Mouse (Mus musculus) skeletal muscle tissue, adult 2 months (tissue): ENCODE measurements around the gene Epp13.
A peak's percentile ranks its signal among the peaks of the same experiment; 100 is the strongest.
"Not testable (repeated sequence)": the region's sequence is repeated elsewhere in the genome, so short reads cannot be mapped to it uniquely, and the experiment has no call there.

ENCODE experiments used
- DNase-seq: peaks from one replicate; pipeline ENCODE4 v3.0.0-alpha.2; 2012; ENCODE audit warnings: low read depth, low spot score

Gene Epp13

GRCm38 (mm10) chr7:6252410-6252809 lies at the start of gene Epp13:
TSS of gene Epp13 (plus strand) at chr7:6252710.
- DNase-seq: no peak

DNA sequence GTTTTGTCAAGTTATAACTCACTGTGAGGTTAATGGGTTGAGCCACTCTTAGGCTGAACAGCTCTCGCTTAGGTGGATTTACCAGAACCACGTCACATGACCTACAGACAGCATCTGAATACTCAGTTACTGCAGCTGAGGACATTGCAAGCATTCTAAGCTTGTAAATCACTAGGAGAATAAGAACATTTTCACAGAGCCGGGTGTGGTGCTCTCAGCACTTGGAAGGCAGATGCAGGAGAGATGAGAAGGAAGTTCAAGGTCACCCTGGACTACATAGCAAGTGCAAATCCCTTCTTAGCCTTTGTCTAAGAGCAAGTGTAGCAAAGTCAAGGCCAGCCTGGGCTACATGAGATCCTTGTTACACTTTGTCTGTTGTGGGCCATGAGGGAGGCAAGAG lies 48.3 kb upstream of the Epp13 start:
- DNase-seq: no peak

DNA sequence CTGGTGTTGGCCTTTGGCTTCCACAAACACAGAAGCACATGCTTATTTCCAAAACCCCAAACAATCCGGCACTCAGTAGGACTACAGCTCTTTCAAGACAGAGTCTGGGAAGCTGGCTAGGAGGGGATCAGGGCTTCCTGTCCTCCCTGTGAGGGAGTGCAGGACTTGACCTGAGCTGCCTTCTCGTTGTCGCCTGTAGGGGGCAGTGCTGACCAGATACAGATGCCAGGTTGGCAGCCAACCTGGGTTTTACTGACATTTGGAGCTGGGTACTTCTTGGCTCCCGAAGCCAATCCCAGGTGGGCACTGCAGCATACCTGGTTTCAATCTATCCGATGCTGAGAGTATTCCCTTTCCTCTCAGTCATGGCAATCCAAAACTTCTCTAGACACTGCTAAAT lies 39.4 kb upstream of the Epp13 start:
- no peak for DNase-seq

GRCm38 (mm10) chr7:6214691-6215090 lies 37.8 kb upstream of the Epp13 start:
- not testable (repeated sequence) for DNase-seq

GRCm38 (mm10) chr7:6220147-6220546 lies 32.4 kb upstream of the Epp13 start:
- no peak for DNase-seq

- DNase-seq: no peak
These were observed 30.5 kb upstream of the Epp13 start, which contains the start of gene Zscan5b for GRCm38 (mm10) chr7:6221978-6222377. TSS of gene Zscan5b (plus strand) at chr7:6222278.

- not testable (repeated sequence) for DNase-seq
These were observed 24.0 kb upstream of the Epp13 start for GRCm38 (mm10) chr7:6228491-6228890.

GRCm38 (mm10) chr7:6239787-6240186 lies 12.7 kb upstream of the Epp13 start:
- no peak for DNase-seq

GRCm38 (mm10) chr7:6240841-6241425 lies 11.6 kb upstream of the Epp13 start:
- DNase-seq: peak; percentile 3

DNA sequence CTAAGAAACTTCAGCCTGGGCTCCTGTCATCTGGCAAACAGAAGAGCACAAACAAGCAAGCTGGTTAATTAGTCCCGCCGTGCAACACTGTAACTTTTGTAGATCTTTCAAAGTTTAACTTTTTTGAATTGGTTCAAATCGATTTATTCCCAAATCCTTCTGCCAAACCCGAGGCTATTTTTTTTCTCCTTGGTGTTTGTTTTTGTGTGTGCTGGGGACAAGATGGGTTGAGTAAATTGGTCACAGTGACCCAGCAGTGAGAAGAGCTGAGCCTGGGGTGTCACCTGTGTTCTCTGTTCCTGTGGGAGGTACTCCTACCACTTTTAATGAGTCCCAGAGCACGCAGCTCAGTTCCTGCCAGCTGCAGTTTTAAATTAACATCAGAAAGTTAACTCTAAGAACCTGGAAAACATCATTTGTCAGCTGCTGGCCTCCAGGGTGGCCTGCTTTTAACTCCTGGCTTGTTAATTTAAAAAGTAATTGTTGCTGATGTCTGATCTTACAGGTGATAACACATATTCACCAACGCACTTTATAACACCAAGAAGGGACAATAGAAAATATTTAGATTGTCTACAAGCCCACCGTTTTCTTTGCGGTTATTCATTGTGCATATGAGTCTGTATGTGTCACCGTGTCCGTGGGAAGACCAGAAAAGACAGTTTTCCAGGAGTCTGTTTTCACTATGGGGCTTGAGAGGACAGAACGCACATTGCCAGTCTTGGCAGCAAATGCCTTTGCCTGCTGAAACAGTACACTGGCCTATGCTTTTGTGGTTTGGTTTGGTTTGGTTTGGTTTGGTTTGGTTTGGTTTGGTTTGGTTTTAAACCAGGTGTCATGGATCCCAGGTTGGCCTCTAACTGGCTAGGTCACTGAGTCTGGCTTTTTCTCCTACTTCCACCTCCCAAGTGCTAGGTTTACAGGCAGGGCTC lies 7.9 kb upstream of the Epp13 start:
- DNase-seq: no peak

GRCm38 (mm10) chr7:6254451-6254850 lies 1.9 kb downstream of the Epp13 start:
- DNase-seq: no peak

- no peak for DNase-seq
These were observed 4.9 kb downstream of the Epp13 start for GRCm38 (mm10) chr7:6257386-6257785.

- no peak for DNase-seq
These were observed 6.0 kb downstream of the Epp13 start for GRCm38 (mm10) chr7:6258232-6259220.

DNA sequence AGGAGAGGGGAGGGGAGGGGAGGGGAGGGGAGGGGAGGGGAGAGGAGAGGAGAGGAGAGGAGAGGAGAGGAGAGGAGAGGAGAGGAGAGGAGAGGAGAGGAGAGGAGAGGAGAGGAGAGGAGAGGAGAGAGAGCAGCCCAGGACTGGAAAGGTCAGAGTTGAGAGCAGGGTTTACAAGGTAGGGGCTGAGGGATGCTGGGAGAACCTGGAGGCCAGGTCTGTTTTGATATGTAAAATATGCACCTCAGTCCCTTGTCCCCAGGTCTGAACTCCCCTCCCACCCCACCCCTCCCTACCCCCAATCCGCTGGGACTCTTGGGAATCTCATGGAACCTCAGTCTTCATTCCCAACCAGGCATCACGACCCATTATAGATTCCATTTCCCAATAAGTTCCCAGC lies 7.5 kb downstream of the Epp13 start:
- DNase-seq: not testable (repeated sequence)

GRCm38 (mm10) chr7:6262120-6262519 lies 9.6 kb downstream of the Epp13 start:
- no peak for DNase-seq

GRCm38 (mm10) chr7:6262984-6263383 lies 10.5 kb downstream of the Epp13 start:
- DNase-seq: no peak

DNA sequence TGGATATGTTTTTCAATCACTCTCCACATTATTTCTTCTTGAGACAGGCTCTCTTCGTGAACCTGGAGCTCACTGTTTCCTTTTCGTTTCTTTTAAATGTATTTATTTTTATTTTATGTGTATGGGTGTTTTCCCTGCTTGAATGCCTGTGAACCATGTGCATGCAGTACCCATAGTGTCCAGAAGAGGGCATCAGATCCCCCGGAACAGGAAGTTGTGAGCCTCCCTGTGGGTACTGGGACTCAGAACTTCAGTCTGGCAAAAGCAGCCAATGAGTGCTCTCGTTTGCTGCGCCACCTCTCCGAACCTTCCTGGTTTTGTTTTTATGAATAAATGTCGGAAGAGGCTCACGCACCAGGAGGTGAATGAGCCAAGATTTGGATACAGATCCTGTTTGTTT lies 13.2 kb downstream of the Epp13 start:
- DNase-seq: no peak

- no peak for DNase-seq
These were observed 25.4 kb downstream of the Epp13 start for GRCm38 (mm10) chr7:6277906-6278305.

GRCm38 (mm10) chr7:6282749-6283148 lies 30.2 kb downstream of the Epp13 start:
- DNase-seq: peak; percentile 50

- DNase-seq: peak; percentile 56
These were observed 31.1 kb downstream of the Epp13 start for GRCm38 (mm10) chr7:6283451-6284075.

DNA sequence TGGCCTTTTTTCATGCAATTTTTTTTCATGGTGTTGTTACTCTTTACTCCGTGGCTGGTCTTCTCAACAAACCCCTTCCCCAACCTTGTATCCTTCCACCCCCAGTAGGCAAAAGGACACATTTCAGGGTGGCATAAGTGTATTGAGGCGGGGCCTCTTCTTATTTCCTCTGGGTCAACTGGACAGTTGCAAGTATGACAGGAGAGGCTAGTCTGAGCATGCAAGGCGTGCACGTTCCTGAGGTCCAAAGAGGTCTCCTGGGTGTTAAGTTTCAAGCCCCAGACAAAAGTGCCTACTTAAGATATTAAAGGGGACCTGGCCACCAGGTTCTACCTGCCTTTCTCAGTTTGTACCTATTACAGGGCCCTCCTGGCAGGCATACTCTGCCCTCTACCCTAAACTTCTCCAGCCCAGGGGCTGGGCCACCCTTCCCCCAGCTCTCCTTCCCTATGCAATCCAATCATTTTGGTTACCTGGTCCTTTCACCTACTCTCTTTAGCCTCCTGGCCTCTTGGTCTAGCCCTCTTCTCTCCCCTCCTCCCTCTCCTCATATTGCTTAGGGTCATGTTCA lies 32.0 kb downstream of the Epp13 start:
- DNase-seq: no peak
